Mouse (Mus musculus) kidney, postnatal 36 days (tissue): ENCODE measurements around the gene Npw.
"Not testable (repeated sequence)": the region's sequence is repeated elsewhere in the genome, so short reads cannot be mapped to it uniquely, and the experiment has no call there.

ENCODE experiments used
- DNase-seq, 2 experiments: peaks; one replicate each; pipeline ENCODE4 v3.0.0; 2021 to 2022; ENCODE audit warnings: mixed read lengths in 2 of 2

Gene Npw

DNA sequence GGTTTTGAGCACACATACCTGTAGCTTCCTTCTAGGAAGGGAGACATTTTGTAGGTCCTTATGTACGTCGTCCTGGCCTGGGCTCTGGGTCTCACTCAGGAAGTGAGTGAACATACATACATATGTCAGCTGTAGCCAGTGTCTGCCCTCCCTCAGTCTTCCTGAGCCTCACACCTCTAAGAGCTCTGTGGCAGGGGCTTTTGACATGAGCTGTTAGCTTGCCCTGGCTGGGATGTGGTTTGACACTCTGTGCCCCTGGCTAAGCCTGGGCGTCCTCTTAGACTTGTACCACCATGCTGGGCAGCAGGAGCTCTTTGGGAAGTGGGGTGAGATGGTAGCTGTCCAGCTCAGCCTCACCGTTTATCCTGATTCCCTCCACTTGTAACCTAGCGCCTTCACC is 13.1 kb upstream of the Npw start:
- DNase-seq, result no peak

DNA sequence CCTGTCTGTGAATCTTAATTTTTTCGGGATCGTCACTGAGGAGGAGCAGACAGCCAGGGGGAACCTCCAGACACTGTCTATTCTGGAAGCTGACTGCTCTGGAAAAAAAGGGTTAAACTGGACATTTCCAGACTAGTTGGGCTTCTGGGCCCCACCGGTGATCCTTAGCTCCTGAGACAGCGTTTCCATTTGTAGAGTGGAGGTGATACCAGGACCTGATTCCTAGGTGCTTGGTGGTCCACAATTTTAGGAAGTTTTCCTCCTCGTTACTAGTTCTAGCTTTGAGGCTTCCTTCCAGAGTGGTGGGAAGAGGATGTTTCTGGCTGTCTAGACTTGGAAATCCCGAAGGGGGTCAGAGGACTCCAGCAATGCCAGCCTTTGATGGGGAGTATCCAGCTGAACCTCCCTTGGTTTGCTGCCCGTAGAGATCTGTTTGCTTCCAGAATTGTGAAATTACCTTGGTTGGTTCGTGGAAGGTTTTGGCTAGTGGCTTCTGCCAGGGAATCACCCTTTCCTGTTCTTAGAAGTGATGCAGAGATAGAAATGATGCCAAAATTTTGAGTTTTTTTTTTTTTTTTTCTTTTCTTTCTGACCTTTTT is 12.1 kb upstream of the Npw start:
- DNase-seq, result no peak

GRCm38 (mm10) chr17:24669545-24670245 is 11.4 kb upstream of the Npw start, which contains the start of gene Zfp598:
Zfp598 (plus strand) TSS chr17:24669687.
- DNase-seq, result peak; percentile 96 to 99

- not testable (repeated sequence) for DNase-seq
Measured at GRCm38 (mm10) chr17:24669214-24669544, 10.9 kb upstream of the Npw start.

GRCm38 (mm10) chr17:24667416-24667815 is 9.2 kb upstream of the Npw start:
- DNase-seq, result peak; percentile 83 to 86

- not testable (repeated sequence) for DNase-seq
Measured at GRCm38 (mm10) chr17:24667011-24667410, 8.8 kb upstream of the Npw start.

GRCm38 (mm10) chr17:24654969-24655368 is 3.3 kb downstream of the Npw start:
- no peak for DNase-seq

GRCm38 (mm10) chr17:24653967-24654710 is 4.1 kb downstream of the Npw start:
- peak; percentile 77 to 92 for DNase-seq

GRCm38 (mm10) chr17:24651835-24652234 is 6.4 kb downstream of the Npw start:
- no peak for DNase-seq

- no peak for DNase-seq
Measured at GRCm38 (mm10) chr17:24650766-24651165, 7.5 kb downstream of the Npw start.

DNA sequence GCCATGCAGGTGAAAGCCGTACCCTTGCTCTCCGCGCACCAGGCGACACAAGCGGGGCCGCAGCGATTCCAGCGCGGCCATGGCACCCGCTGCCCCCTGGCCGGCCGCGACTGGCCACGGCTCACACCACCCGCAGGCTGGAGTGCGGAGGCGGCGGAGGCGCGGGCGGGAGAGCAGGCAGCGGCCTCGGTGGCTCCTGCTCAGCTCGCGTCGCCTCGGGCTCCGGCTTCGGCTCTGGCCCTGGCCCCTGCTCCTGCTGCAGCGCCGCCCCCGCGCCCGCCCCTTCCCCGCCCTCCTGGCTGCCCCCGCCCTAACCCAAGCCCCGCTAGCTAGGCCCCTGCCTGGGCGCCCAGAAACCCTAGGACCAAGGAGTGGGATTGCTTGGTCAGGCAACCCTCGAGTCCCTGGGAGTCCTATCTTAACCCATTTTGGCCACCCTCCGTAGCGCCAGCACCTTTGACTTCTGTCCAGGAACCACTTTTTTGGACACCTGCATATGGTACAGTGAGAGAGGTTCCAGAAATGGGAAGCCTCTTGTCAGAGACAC is 8.1 kb downstream of the Npw start, which contains the start of gene Slc9a3r2:
Slc9a3r2 (minus strand) TSS at position 258 of the 547 bp plus-strand sequence.
- DNase-seq, result peak; percentile 66 to 85

- DNase-seq, result peak; percentile 75 to 76
Measured at GRCm38 (mm10) chr17:24649581-24650069, 8.6 kb downstream of the Npw start.

- DNase-seq, result no peak
Measured at GRCm38 (mm10) chr17:24648731-24649377, 9.4 kb downstream of the Npw start.

- no peak for DNase-seq
Measured at GRCm38 (mm10) chr17:24647493-24647892, 10.8 kb downstream of the Npw start.

GRCm38 (mm10) chr17:24646381-24646780 is 11.9 kb downstream of the Npw start:
- DNase-seq, result no peak

- DNase-seq, result peak; percentile 64 to 84
Measured at GRCm38 (mm10) chr17:24645916-24646315, 12.3 kb downstream of the Npw start.

DNA sequence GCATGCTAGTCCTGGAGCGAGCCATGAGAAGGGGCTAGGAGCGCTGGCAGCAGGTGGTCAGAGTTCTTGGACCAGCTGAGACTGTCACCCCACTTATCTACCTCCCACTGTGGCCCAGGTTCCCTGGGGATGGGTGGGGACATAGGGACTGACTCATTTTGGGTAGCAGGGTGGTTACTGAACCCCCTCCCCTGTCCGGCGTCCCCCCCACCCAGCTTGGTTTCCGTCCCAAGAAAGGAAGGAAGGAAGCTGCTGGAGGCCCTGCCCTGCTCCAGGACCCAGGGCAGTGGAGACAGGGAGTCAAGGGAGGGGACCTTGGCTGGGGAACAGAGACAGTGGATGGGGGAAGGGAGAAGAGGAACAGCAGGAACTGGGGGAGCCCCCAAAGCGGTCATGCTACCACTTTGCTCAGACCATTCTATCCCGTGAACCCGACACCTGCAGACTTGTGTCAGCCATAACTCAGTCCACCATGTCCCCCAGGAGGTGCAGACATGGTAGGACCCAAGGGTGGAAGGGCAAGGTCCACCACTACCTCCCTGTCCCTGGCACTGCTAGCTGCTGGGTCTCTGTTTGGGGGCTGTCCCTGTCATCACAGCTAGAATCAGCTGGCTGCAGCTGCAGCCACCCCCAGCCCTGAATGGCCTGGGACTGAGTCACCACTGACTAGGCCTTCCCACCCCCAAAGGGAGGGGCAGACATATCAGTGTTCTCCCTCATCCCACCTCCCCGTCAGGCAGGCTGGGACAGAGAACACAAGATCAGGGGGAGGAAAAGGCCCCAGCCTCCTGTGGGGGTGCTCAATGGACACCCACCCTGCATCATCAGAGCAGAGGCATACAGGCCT is 13.2 kb downstream of the Npw start:
- DNase-seq, result peak; percentile 77 to 79

DNA sequence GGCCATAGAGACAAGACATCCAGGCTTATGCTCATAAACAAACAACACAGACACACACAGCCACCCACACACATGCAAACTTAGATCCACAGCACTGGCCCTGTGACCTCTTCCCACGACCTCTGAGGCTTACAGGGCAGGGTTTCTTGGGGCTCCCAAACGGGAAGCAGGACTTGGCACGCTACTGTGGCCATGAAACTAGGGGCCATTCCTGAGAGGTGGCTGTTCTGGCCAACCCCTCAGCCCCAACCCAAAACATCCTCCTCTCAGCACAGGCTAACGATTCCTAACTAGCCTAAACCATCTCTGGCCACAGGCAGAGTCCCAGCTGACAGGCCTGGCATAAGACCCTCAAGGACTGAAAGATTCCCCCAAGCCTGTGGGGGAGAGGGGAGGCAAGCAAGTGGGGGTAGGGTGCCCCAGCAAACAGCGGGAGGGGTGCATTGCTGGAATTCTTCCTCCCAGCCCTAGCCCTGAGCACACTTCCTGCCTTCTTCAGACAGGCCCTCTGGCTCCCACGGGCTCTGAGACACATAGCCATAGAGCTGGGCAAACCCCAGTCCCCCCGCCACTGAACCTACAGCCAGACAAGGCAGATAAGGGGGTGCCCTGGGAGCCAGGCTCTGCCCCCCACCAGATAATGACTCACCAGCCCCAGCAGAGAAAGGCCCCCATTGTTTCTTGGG is 14.1 kb downstream of the Npw start:
- DNase-seq, result peak; percentile 44 to 62

DNA sequence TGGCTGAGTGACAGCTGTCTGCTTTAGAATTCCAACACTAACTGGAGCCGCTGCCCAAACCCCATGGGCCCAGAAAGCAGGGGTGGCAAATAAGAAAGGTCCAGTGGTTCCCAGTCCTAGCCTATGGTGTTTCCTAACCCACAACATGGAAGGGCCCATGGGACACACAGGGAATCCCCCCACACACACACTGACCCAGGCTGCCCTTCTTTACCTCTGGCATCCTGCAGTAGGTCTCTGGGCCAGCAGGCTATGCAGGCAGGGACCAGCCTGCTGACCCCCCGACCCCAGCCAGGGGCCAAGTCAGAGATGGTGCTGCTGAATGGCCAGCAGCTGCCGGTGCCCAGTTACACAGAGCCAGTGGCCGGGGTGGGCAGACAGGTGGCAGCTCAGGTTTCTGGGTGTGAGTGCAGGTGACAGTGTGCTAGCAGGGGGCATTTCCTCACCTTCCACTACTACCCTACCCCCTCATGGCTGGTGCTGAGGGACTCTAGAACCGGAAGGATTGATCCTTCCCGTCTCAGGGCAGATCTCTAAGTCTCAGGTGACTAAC is 15.4 kb downstream of the Npw start:
- DNase-seq, result no peak

- no peak for DNase-seq
Measured at GRCm38 (mm10) chr17:24641944-24642343, 16.3 kb downstream of the Npw start.

- no peak for DNase-seq
Measured at GRCm38 (mm10) chr17:24640581-24640980, 17.7 kb downstream of the Npw start.
